ENCODE assay signal across 17 mouse cellular contexts in genomic region chrX:13024539-13025202, GRCm38 (mm10).
"Had no signal": no experiment of that assay in that cellular context is flagged by ENCODE, and none has a peak within 500 bp of the region (broad histone marks: within the 10 kb centered on the region; RNA-seq: fewer than 3 reads in every experiment).

No protein-coding gene starts in this region.

- DNase-seq: liver, postnatal 0 days; lung, adult 2 months; lung, postnatal 14 days; lung, postnatal 36 days; right cerebral cortex, postnatal 14 days; spleen, adult 18-20 months; thymus, adult 18-20 months; thymus, postnatal 14 days; thymus, postnatal 36 days had no signal

- H3K27me3 ChIP-seq: lung, embryonic 15.5 days; megakaryocyte, embryonic 14.5 days; midbrain, embryonic 13.5 days; midbrain, embryonic 15.5 days; neural tube, embryonic 12.5 days had no signal

- H3K9me3 ChIP-seq: lung, embryonic 15.5 days; megakaryocyte, embryonic 14.5 days; midbrain, embryonic 13.5 days; midbrain, embryonic 15.5 days; neural tube, embryonic 12.5 days had no signal

- H3K9ac ChIP-seq: liver, postnatal 0 days; lung, embryonic 15.5 days; midbrain, embryonic 13.5 days; midbrain, embryonic 15.5 days; neural tube, embryonic 12.5 days had no signal

- H3K4me2 ChIP-seq: lung, embryonic 15.5 days; midbrain, embryonic 11.5 days; midbrain, embryonic 13.5 days; midbrain, embryonic 15.5 days; neural tube, embryonic 12.5 days had no signal

- H3K36me3 ChIP-seq: lung, embryonic 15.5 days; midbrain, embryonic 13.5 days; midbrain, embryonic 15.5 days; neural tube, embryonic 12.5 days had no signal

- ATAC-seq: liver, postnatal 0 days; lung, postnatal 0 days; midbrain, embryonic 13.5 days; midbrain, embryonic 15.5 days had no signal

- H3K27ac ChIP-seq: lung, embryonic 15.5 days; macrophage; midbrain, embryonic 13.5 days; midbrain, embryonic 15.5 days; neural tube, embryonic 12.5 days had no signal

- H3K4me1 ChIP-seq: lung, embryonic 15.5 days; megakaryocyte, embryonic 14.5 days; midbrain, embryonic 13.5 days; midbrain, embryonic 15.5 days; neural tube, embryonic 12.5 days had no signal

- H3K4me3 ChIP-seq: lung, embryonic 15.5 days; megakaryocyte, embryonic 14.5 days; midbrain, embryonic 13.5 days; midbrain, embryonic 15.5 days; neural tube, embryonic 12.5 days had no signal
